ENCODE assay signal across 9 mouse cellular contexts in the genomic region with DNA sequence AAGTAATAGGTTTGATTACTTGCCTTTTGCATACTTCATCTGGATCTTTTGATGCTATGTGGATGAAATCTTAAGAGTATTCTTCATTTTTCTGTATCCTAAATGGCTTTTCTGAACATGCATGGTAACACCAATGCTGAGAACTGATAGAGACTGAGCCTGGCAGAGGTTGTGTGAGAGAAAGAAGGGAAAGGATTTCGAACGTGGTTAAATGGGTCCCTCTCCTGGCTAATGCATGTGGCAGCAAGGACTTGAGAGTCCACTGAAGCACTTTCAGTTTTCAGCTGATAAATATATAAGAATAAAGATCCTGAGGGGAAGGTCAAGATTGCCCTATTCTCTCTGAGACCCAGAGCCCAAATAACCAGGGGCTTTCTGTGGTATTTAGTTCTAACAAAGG.
DNase-seq lines count a peak whose midpoint lies in the region; ATAC-seq and TF ChIP-seq lines count a peak whose summit lies in the region.
"Had no signal": no experiment of that assay in that cellular context is flagged by ENCODE, and none has a peak within 500 bp of the region (broad histone marks: within the 10 kb centered on the region; RNA-seq: fewer than 3 reads in every experiment).

No protein-coding gene starts in this region.

- no peaks in the 10 kb centered on the region for H3K36me3 ChIP-seq in kidney, adult 2 months (ENCODE audit: control insufficient read depth, insufficient read depth, low read length)
- H3K36me3 ChIP-seq in kidney, embryonic 16.5 days (ENCODE audit: insufficient read depth, low read length): no peaks in the 10 kb centered on the region
- H3K36me3 ChIP-seq in neural tube, embryonic 14.5 days (ENCODE audit: control insufficient read depth, insufficient read depth, low read length): no peaks in the 10 kb centered on the region
- no peaks in the 10 kb centered on the region for H3K36me3 ChIP-seq in liver, embryonic 11.5 days (ENCODE audit: control insufficient read depth, insufficient read depth, low read length)

- H3K27me3 ChIP-seq in kidney, adult 2 months (replicated peaks; ENCODE audit: control insufficient read depth, insufficient read depth, low read length): no peaks in the 10 kb centered on the region; the same call in 1 of the 2 replicates
- no peaks in the 10 kb centered on the region; the same call in 1 of the 2 replicates for H3K27me3 ChIP-seq in kidney, embryonic 16.5 days (ENCODE audit: insufficient read depth, low read length)
- H3K27me3 ChIP-seq in neural tube, embryonic 14.5 days (ENCODE audit: control insufficient read depth, insufficient read depth, low read length): no peaks in the 10 kb centered on the region
- no peaks in the 10 kb centered on the region for H3K27me3 ChIP-seq in liver, embryonic 11.5 days (replicated peaks; ENCODE audit: control insufficient read depth, insufficient read depth, low read length)

- ATAC-seq in kidney, embryonic 16.5 days (ENCODE audit: low FRiP score, low TSS enrichment): no peak
- ATAC-seq in neural tube, embryonic 14.5 days (ENCODE audit: low read depth): peak; percentile 85
- ATAC-seq in liver, embryonic 11.5 days (replicated peaks; ENCODE audit: low FRiP score): no peak

- TF ChIP-seq POLR2A in kidney, adult 2 months (IDR thresholded peaks at IDR 0.05; ENCODE audit: low read depth, low read length): no peak

- no peak; the same call in 1 of the 2 replicates for TF ChIP-seq CTCF in kidney, adult 2 months (conservative IDR thresholded peaks at IDR 0.05; ENCODE audit: insufficient read depth, insufficient read length, low read depth, low read length)

- H3K4me3 ChIP-seq in kidney, adult 2 months (ENCODE audit: insufficient read depth, low read depth, low read length): no peak overlapping the region
- no peak overlapping the region for H3K4me3 ChIP-seq in kidney, embryonic 16.5 days (ENCODE audit: low read length)
- H3K4me3 ChIP-seq in neural tube, embryonic 14.5 days (ENCODE audit: low read depth, low read length): no peak overlapping the region
- no peak overlapping the region for H3K4me3 ChIP-seq in liver, embryonic 11.5 days (ENCODE audit: low read depth, low read length)

- DNase-seq in kidney, adult 2 months: peak; percentile 40
- DNase-seq in embryo, embryonic 10.5 days (ENCODE audit: low spot score): peak; percentile 75
- peak; percentile 53 to 71 for DNase-seq in layer of hippocampus, adult 18-20 months (ENCODE audit: low spot score in 2 of 2)
- DNase-seq in adrenal gland, adult 8-10 months: no peak
- no peak for DNase-seq in liver, embryonic 11.5 days (ENCODE audit: low spot score)
- no peak for DNase-seq in T-cell, adult 2 months (ENCODE audit: low spot score)

- no peak overlapping the region for H3K27ac ChIP-seq in kidney, adult 2 months (ENCODE audit: insufficient read depth, low read depth, low read length)
- H3K27ac ChIP-seq in kidney, embryonic 16.5 days (ENCODE audit: low read length): no peak overlapping the region
- no peak overlapping the region for H3K27ac ChIP-seq in neural tube, embryonic 14.5 days (ENCODE audit: low read depth, low read length)
- no peak overlapping the region for H3K27ac ChIP-seq in liver, embryonic 11.5 days (ENCODE audit: low read depth, low read length)
- H3K27ac ChIP-seq: liver, embryonic 14.5 days had no signal

- no peak overlapping the region for H3K4me2 ChIP-seq in kidney, embryonic 16.5 days (replicated peaks; ENCODE audit: low read depth, low read length)
- no peak overlapping the region for H3K4me2 ChIP-seq in neural tube, embryonic 14.5 days (ENCODE audit: low read depth, low read length)
- no peak overlapping the region for H3K4me2 ChIP-seq in liver, embryonic 11.5 days

- H3K9ac ChIP-seq in kidney, embryonic 16.5 days (replicated peaks; ENCODE audit: low read length): no peak overlapping the region
- H3K9ac ChIP-seq in neural tube, embryonic 14.5 days (replicated peaks; ENCODE audit: low read depth, low read length): no peak overlapping the region
- H3K9ac ChIP-seq in liver, embryonic 11.5 days (ENCODE audit: low read depth, low read length): no peak overlapping the region
- H3K9ac ChIP-seq: liver, embryonic 14.5 days had no signal

- 12% methylated on average over 2 of the region's 2 CpGs for WGBS in kidney, adult 2 months
- 30% methylated on average over 2 of the region's 2 CpGs for WGBS in kidney, embryonic 16.5 days
- 37% methylated on average over 2 of the region's 2 CpGs for WGBS in neural tube, embryonic 14.5 days
- WGBS in liver, embryonic 11.5 days: 34% methylated on average over 2 of the region's 2 CpGs

- H3K9me3 ChIP-seq in kidney, embryonic 16.5 days (ENCODE audit: low read length): no peaks in the 10 kb centered on the region
- no peaks in the 10 kb centered on the region for H3K9me3 ChIP-seq in neural tube, embryonic 14.5 days (ENCODE audit: control insufficient read depth, low read length)
- no peaks in the 10 kb centered on the region for H3K9me3 ChIP-seq in liver, embryonic 11.5 days (ENCODE audit: control insufficient read depth, low read length)

- no peaks in the 10 kb centered on the region for H3K4me1 ChIP-seq in kidney, adult 2 months (ENCODE audit: control insufficient read depth, insufficient read depth, low read length)
- H3K4me1 ChIP-seq in kidney, embryonic 16.5 days (ENCODE audit: insufficient read depth, low read length): no peaks in the 10 kb centered on the region
- H3K4me1 ChIP-seq in neural tube, embryonic 14.5 days (ENCODE audit: control insufficient read depth, insufficient read depth, low read length): peaks cover 5% of the 10 kb centered on the region; the same call in 1 of the 2 replicates
- no peaks in the 10 kb centered on the region for H3K4me1 ChIP-seq in liver, embryonic 11.5 days (replicated peaks; ENCODE audit: control insufficient read depth, insufficient read depth, low read length)

Comparison
In these comparisons a context has a peak if more than half of its experiments do, and no peak if none do; other contexts are left out.
1. DNase-seq: peak in kidney, adult 2 months (single experiment), embryo, embryonic 10.5 days (single experiment) and layer of hippocampus, adult 18-20 months (2 of 2); none in adrenal gland, adult 8-10 months (single experiment), liver, embryonic 11.5 days (single experiment) and T-cell, adult 2 months (single experiment).